Mouse (Mus musculus): ENCODE results near the gene Anp32a.

DNA sequence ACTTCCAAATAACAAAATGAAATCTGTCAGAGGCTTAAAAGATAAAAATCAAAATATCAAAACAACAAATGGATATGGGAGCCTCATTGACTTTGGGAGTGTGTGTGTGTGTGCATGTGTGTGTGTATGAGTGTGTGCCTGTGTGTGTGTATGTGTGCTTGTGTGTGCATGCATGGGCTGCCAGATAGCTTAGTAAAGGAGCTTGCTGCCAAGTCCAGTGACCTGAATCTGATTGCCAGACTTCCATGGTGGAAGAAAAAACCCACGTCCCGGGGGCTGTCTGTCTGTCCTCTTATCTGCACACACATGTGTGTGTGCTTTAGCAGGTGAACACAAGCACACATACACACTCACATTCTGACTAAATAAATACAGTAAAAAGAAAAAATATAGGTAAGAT, 52.4 kb downstream of the Anp32a start:
- TF ChIP-seq MAFK (IDR thresholded peaks at IDR 0.05; ENCODE audit: insufficient read depth, low read depth, low read length) (no peak), ZC3H11A (IDR thresholded peaks at IDR 0.05; ENCODE audit: borderline replicate concordance, low read depth, low read length) (no peak), HCFC1 (IDR thresholded peaks at IDR 0.05; ENCODE audit: borderline replicate concordance, insufficient read depth, low read length) (no peak)

All from ES-E14 (cell line).